Mouse (Mus musculus) liver, postnatal 0 days (tissue): Measurements from ENCODE around the gene Trmt44.

ENCODE experiments used
- CTCF ChIP-seq: sonication (generic); IDR thresholded peaks from 2 replicates; pipeline ENCODE4 v1.5.1; 2016; ENCODE audit warnings: antibody characterized with exemption, low read depth
- EP300 ChIP-seq: IDR thresholded peaks from 2 replicates; pipeline ENCODE4 v1.6.1; 2016; ENCODE audit warnings: antibody characterized with exemption, low read depth, mild to moderate bottlenecking

DNA sequence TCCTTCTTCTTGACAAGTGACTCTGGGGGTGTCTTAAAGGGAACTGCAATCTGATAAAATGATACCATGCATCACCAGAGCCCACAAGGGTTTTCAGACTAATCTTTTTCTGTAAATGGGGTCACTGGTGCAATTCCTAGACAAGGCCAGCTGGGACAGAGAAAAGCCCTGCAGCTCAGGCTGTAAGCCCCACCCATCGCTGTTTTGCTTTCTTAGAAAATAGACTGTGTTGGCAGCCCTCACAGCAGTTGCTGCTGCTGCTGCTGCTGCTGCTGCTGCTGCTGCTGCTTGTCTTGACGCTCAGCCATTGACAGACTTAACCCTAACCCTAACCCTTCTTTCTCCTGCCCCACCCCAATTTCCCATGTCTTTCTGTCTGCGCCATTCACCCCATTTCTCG, 35.3 kb downstream of the Trmt44 start:
- TF ChIP-seq CTCF = no peak
- TF ChIP-seq EP300 = no peak
